Mouse (Mus musculus): ENCODE data around the gene Vwa7.

The Vwa7 gene

GRCm38 (mm10) chr17:35064378-35064877 is 48.0 kb downstream of the Vwa7 start:
- DNase-seq (ENCODE audit: low spot score): no peak

GRCm38 (mm10) chr17:35064951-35065947 is 48.9 kb downstream of the Vwa7 start, which contains the start of gene Ly6g6c:
Ly6g6c (plus strand) TSS chr17:35065388.
- DNase-seq (ENCODE audit: low spot score): peak; percentile 81

- no peak for DNase-seq (ENCODE audit: low spot score)
Observed at GRCm38 (mm10) chr17:35066084-35066483, 49.7 kb downstream of the Vwa7 start, which contains the start of gene Mpig6b. Mpig6b (minus strand) TSS chr17:35066184.

GRCm38 (mm10) chr17:35068213-35068914 is 52.0 kb downstream of the Vwa7 start:
- no peak for DNase-seq (ENCODE audit: low spot score)

- no peak for DNase-seq (ENCODE audit: low spot score)
Observed at GRCm38 (mm10) chr17:35070556-35071229, 54.3 kb downstream of the Vwa7 start.

- no peak for DNase-seq (ENCODE audit: low spot score)
Observed at GRCm38 (mm10) chr17:35071454-35071853, 55.1 kb downstream of the Vwa7 start.

GRCm38 (mm10) chr17:35074097-35074496 is 57.7 kb downstream of the Vwa7 start:
- no peak for DNase-seq (ENCODE audit: low spot score)
